ENCODE assay signal across 8 mouse cellular contexts in genomic region chr7:109083113-109083812, GRCm38 (mm10). TPM values are rescaled to one million over a fixed set of nuclear protein-coding genes. Genes with fewer than 3 reads are reported as not detected.
DNase-seq lines count a peak whose midpoint lies in the region; ATAC-seq and TF ChIP-seq lines count a peak whose summit lies in the region.

Ric3 (minus strand) TSS chr7:109083331.

- intact Hi-C loops in gastrocnemius, postnatal 14 days (cut with DNase I; ENCODE audit: low total_unique reads), result no loop called here
- intact Hi-C loops in left cerebral cortex, adult 2 months (cut with DNase I), result no loop called here

- no peaks in the 10 kb centered on the region for H3K9me3 ChIP-seq in erythroblast, embryonic 14.5 days (ENCODE audit: control insufficient read depth, low read length)
- no peaks in the 10 kb centered on the region for H3K9me3 ChIP-seq in intestine, embryonic 14.5 days (ENCODE audit: control insufficient read depth, low read length)

- H3K4me1 ChIP-seq in erythroblast, embryonic 14.5 days (ENCODE audit: control insufficient read depth), result peaks cover 8% of the 10 kb centered on the region
- no peaks in the 10 kb centered on the region for H3K4me1 ChIP-seq in intestine, embryonic 14.5 days (replicated peaks; ENCODE audit: control insufficient read depth, insufficient read depth, low read length)

- H3K27me3 ChIP-seq in erythroblast, embryonic 14.5 days (ENCODE audit: control insufficient read depth), result peaks cover 31% of the 10 kb centered on the region
- peaks cover 20% of the 10 kb centered on the region for H3K27me3 ChIP-seq in intestine, embryonic 14.5 days (replicated peaks; ENCODE audit: control insufficient read depth, insufficient read depth, low read length)

- WGBS in intestine, embryonic 14.5 days, result 6% methylated on average over 50 of the region's 50 CpGs

- peak; percentile 84 for DNase-seq in embryo, embryonic 10 days (ENCODE audit: low spot score)
- DNase-seq in gastrocnemius, postnatal 14 days, result peak; percentile 10
- DNase-seq in intestine, embryonic 14.5 days (ENCODE audit: low spot score), result peak; percentile 58
- DNase-seq in left cerebral cortex, adult 2 months (ENCODE audit: extremely low spot score in 1 of 2, low spot score in 2 of 2), result peak; percentile 91 to 95
- DNase-seq in right cerebral cortex, postnatal 4 days, result peak; percentile 84

- H3K4me3 ChIP-seq in erythroblast, embryonic 14.5 days (replicated peaks), result peak within 1 kb of the TSS; percentile 62
- H3K4me3 ChIP-seq in intestine, embryonic 14.5 days (ENCODE audit: low read depth, low read length), result peak within 1 kb of the TSS; percentile 45
- H3K4me3 ChIP-seq in left cerebral cortex, adult 2 months, result peak within 1 kb of the TSS; percentile 87

- H3K36me3 ChIP-seq in erythroblast, embryonic 14.5 days (ENCODE audit: control insufficient read depth), result no peaks in the 10 kb centered on the region
- no peaks in the 10 kb centered on the region for H3K36me3 ChIP-seq in intestine, embryonic 14.5 days (ENCODE audit: control insufficient read depth, insufficient read depth, low read length)

- peak within 1 kb of the TSS; percentile 59 for H3K4me2 ChIP-seq in intestine, embryonic 14.5 days (ENCODE audit: low read length)

- no peak for TF ChIP-seq CTCF in left cerebral cortex, adult 2 months (IDR thresholded peaks at IDR 0.05)

- ATAC-seq in erythroblast, adult 5-6 weeks (replicated peaks; ENCODE audit: low FRiP score, poor library complexity, severe bottlenecking), result no peak; the same call in 1 of the 2 replicates
- ATAC-seq in intestine, embryonic 14.5 days (replicated peaks; ENCODE audit: low FRiP score, low TSS enrichment, low read depth), result peak; percentile 60; the same call in 1 of the 2 replicates
- ATAC-seq in megakaryocyte progenitor cell, adult 5-6 weeks (replicated peaks; ENCODE audit: poor library complexity), result peak; percentile 34

- no peak within 1 kb of the TSS for H3K9ac ChIP-seq in intestine, embryonic 14.5 days (ENCODE audit: low read length)

- no peak within 1 kb of the TSS for H3K27ac ChIP-seq in intestine, embryonic 14.5 days (ENCODE audit: low read depth)
- H3K27ac ChIP-seq in left cerebral cortex, adult 2 months, result peak within 1 kb of the TSS; percentile 74

RNA-seq across cellular contexts. Expression of gene Ric3, which starts in this region (rescaled TPM):
- polyA plus RNA-seq in erythroblast, embryonic 14.5 days (2012), result 0.07 TPM in 1 of 2 replicates, not detected in the other
- not detected in 2 replicates for total RNA-seq in erythroblast, adult 5-6 weeks (2015; ENCODE audit: low replicate concordance)
- 0.26 TPM in 1 of 2 replicates, not detected in the other for total RNA-seq in erythroblast, adult 5-6 weeks (2017; ENCODE audit: low replicate concordance)
- total RNA-seq in gastrocnemius, postnatal 14 days (2021), result 1 to 10 TPM; 1.5 to 1.7 TPM
- polyA plus RNA-seq in intestine, embryonic 14.5 days (2014; fragmentation: Nextera tagmentation; extraction: Ambion mirVana), result 2.5 and 4.5 TPM in 2 replicates
- total RNA-seq in left cerebral cortex, adult 2 months (2021), result 10 to 100 TPM; 63.7 to 66.3 TPM
- total RNA-seq in megakaryocyte progenitor cell, adult 5-6 weeks (2015), result 0.39 and 0.84 TPM in 2 replicates
- total RNA-seq in megakaryocyte progenitor cell, adult 5-6 weeks (2017), result 0.37 and 0.95 TPM in 2 replicates

Comparison
In these comparisons a context has a peak if more than half of its experiments do, and no peak if none do; other contexts are left out.
1. RNA of gene Ric3 (total RNA-seq): 63.7 to 66.3 TPM in left cerebral cortex, adult 2 months; 1.5 to 1.7 TPM in gastrocnemius, postnatal 14 days, 0.37 to 0.95 TPM in megakaryocyte progenitor cell, adult 5-6 weeks and 0.26 TPM in erythroblast, adult 5-6 weeks; every median in the first group is over 10 times any median in the second.
2. Peak in ATAC-seq in megakaryocyte progenitor cell, adult 5-6 weeks; RNA of the gene not detected or under 1 TPM.
3. DNase-seq: peak in every context shown above with its lines; median percentile 93 in left cerebral cortex, adult 2 months; 84 in embryo, embryonic 10 days; 84 in right cerebral cortex, postnatal 4 days; 58 in intestine, embryonic 14.5 days; 10 in gastrocnemius, postnatal 14 days.
4. Peak in every context shown above with its lines, with median percentiles within 50 percentile points of each other: H3K4me3 ChIP-seq.